Mouse (Mus musculus): ENCODE measurements at regions not wholly inside any gene's neighbourhood (a gene's known extent, or its start where the extent isn't known, plus 50 kb on each side); places are given as distances from the start of the nearest gene placed in this dataset.

- DNase-seq (ENCODE audit: extremely low read depth, insufficient read length, low spot score): no peak
These were observed 232.5 kb downstream of the Foxa2 start for GRCm38 (mm10) chr2:147814231-147814630.

DNA sequence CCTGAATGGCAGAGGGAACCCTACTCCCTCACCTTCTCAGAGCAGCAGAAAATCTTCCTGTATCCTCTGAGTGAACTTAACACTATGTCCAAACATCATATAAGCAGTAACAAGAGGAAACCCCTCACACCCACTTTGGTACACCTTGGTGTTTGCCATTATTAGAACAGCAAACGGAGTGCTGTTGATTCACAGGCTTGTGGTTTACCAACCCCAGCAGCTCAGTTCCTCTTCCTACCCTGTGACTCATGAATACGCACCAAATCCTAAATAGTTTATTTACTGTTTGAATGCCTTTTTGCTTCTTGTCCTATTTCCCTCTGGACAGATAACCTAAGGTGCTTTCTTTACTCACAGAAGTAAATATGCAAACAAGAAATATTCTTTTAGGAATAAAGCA is 233.3 kb downstream of the Foxa2 start:
- DNase-seq (ENCODE audit: extremely low read depth, insufficient read length, low spot score): peak; percentile 6

GRCm38 (mm10) chr2:147808036-147808675 is 238.6 kb downstream of the Foxa2 start:
- DNase-seq (ENCODE audit: extremely low read depth, insufficient read length, low spot score): no peak

- DNase-seq (ENCODE audit: extremely low read depth, insufficient read length, low spot score): no peak
These were observed 243.7 kb downstream of the Foxa2 start for GRCm38 (mm10) chr2:147803102-147803501.

DNA sequence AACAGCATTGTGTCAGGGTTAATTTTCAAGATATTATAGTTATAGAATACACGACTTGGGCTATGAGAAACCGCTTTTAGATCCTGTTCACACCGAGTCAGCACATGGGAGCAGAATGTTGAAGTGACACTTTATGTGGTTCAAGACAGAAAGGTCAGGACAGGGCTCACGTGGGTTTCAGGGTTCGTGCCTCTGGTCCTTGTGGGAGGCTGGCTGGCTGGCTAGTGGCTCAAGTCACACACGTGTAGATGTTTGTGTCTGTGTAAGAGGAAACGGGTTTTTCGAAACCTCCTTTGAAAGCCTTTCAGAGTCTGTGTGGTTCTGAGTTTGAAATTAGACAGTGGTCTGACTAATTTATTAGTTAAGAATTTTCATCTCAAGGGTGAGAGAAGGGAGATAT is 255.3 kb downstream of the Foxa2 start:
- no peak for DNase-seq (ENCODE audit: extremely low read depth, insufficient read length, low spot score)

GRCm38 (mm10) chr2:147789877-147790276 is 256.9 kb downstream of the Foxa2 start:
- DNase-seq (ENCODE audit: extremely low read depth, insufficient read length, low spot score): no peak

DNA sequence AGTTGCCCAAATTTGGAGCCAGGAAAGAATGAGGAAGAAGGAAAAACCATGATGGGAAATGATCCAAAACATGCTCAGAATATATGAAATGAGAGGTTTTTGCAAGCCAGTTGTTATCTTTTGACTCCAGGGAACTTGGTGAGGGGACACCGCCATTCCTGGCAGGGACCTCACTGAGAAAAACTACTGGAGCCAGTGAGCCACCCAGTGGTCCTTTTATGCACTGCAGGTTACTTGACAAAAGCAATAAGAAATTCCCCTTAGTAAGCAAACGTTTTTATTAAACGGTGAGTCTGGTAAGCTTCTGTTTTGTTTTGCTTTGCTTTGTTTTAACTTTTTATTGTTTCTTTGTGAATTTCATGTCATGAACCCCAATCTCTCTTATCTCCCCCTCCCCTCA is 257.5 kb downstream of the Foxa2 start:
- DNase-seq (ENCODE audit: extremely low read depth, insufficient read length, low spot score): no peak

GRCm38 (mm10) chr2:147788001-147788400 is 258.8 kb downstream of the Foxa2 start:
- DNase-seq (ENCODE audit: extremely low read depth, insufficient read length, low spot score): no peak

- no peak for DNase-seq (ENCODE audit: extremely low read depth, insufficient read length, low spot score)
These were observed 264.3 kb downstream of the Foxa2 start for GRCm38 (mm10) chr2:147782496-147782895.

GRCm38 (mm10) chr2:147776316-147776715 is 270.5 kb downstream of the Foxa2 start:
- no peak for DNase-seq (ENCODE audit: extremely low read depth, insufficient read length, low spot score)

- DNase-seq (ENCODE audit: extremely low read depth, insufficient read length, low spot score): no peak
These were observed 274.2 kb downstream of the Foxa2 start for GRCm38 (mm10) chr2:147772579-147772978.

DNA sequence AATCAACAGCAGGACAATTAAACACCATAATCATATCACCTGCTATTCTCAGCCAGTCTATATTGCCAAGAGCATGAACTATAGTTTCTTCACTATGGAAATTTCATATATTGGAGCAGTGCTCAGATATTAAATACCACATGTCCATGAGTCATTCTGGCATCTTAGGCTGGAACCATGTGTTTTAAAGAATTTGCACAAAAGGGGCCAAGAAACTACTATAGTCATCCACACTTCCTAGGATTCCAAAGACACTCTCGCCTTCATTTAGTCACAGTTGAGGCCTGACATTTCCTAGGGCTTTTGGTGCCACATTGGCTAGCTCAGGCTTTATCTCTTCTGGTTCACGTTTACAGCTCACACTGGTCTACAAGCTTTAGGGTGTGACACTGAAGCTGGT is 293.7 kb downstream of the Foxa2 start:
- no peak for DNase-seq (ENCODE audit: extremely low read depth, insufficient read length, low spot score)

GRCm38 (mm10) chr2:147751831-147752230 is 294.9 kb downstream of the Foxa2 start:
- no peak for DNase-seq (ENCODE audit: extremely low read depth, insufficient read length, low spot score)

DNA sequence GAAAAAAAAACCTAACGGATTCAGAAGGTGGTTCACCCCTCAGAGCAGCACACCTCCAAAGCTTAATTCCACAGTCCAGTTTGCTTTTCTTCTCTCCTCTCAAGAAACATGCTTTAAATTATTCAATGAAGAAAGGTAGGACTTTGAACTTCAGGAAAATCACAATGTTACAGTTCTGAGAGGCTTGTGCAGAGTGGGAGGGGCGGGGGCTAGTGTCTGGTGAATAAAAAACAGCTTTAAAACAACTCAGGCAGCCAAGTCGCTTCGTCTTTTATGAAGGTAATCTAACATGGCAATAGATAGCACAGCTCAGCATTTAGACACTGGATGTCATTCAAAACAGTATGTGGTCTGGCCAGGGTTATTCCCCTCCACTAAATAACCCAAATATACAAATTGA is 298.8 kb downstream of the Foxa2 start:
- no peak for DNase-seq (ENCODE audit: extremely low read depth, insufficient read length, low spot score)

DNA sequence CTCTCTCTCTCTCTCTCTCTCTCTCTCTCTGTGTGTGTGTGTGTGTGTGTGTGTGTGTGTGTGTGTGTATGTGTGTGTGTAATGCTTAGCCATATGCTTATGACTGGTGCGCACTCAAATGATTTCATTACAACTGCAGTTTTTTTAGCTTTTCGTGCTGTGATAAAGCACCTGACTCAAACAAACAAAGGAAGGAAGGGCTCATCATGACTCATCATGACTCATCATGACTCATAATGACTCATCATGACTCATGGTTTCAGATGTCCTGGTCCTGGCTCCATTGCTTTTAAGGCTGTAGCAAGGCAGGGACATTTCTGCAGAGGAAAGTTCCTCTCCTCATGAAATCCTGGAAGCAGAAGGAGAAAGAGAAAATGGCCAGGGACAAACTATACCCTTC is 302.9 kb downstream of the Foxa2 start:
- DNase-seq (ENCODE audit: extremely low read depth, insufficient read length, low spot score): no peak

- peak; percentile 5 for DNase-seq (ENCODE audit: extremely low read depth, insufficient read length, low spot score)
These were observed 308.4 kb downstream of the Foxa2 start for GRCm38 (mm10) chr2:147738307-147738872.

DNA sequence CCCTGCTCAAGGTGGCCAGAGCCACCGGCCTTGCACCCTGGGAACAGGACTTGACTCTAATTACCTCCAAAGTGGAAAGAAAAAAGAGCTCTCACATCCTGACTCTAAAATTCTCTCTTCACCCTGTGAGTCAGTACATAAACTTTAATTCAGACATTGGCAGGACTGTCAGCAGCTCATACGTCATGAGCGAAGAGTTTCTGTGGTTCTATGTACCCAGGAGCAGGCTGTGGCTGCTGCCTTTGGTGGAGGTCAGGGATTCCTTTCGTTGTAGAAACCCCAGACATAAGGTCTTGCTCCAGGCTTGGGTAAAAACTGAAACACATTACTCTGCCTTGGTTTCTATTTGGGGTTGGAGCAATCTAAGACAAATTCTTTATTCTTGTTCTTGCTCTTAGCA is 319.4 kb downstream of the Foxa2 start:
- DNase-seq (ENCODE audit: extremely low read depth, insufficient read length, low spot score): no peak

- peak; percentile 33 for DNase-seq (ENCODE audit: extremely low read depth, insufficient read length, low spot score)
These were observed 327.8 kb downstream of the Foxa2 start for GRCm38 (mm10) chr2:147718936-147719335.

DNA sequence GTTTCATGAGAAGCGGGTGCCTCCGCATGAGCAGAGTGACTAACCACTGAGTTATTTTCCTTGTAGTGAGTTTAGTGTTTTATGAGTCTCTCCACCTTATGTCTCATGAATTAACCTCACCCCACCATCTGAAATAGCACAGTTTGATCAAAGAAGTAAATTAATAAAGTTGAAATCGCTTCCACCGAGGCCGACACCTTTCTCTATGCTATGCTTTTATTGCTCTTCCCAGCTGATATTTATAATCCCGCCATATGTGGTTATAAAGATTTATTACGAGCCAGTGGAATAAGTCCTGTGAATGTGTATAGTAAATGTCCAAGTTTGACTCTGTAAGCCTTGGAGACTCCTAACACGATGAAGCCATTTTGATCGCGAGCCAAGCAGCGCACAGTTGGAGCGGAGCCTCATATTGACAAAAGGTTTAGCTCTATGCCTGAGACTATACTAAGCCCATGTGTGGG is 329.3 kb downstream of the Foxa2 start:
- no peak for DNase-seq (ENCODE audit: extremely low read depth, insufficient read length, low spot score)

- DNase-seq (ENCODE audit: extremely low read depth, insufficient read length, low spot score): no peak
These were observed 331.0 kb downstream of the Foxa2 start for GRCm38 (mm10) chr2:147715791-147716190.

DNA sequence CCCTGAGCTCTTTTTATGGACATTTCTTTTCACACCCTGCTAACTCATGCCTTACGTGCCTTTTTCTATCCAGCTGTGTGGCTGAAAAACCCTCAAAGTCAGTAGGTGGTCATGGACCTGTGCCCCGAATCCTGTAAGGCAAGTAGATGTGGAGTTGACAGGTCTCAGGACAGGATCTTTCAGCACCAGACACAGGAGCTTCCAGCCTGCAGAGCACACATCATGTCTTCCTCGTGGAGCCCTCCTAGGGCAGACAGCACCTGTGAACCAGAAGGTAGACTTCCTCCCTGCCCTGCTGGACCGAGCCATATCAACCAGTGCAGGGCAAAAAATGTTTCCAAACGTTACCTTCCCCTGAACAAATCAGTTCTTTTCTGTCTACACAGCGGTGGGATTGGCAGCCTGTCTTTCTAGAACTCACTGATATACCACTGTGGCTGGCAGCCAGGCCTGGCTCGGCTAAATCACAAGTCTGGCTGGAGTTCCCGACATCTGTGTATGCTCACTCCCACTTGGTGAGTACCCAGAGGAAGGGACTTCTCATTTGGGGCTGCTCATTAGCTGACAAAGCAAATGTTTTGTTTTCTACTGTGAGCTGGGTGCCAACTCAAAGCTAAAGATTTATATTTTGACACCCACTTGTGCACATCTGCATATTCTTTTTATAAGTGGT is 336.0 kb downstream of the Foxa2 start:
- DNase-seq (ENCODE audit: extremely low read depth, insufficient read length, low spot score): no peak

GRCm38 (mm10) chr2:147709799-147710198 is 337.0 kb downstream of the Foxa2 start:
- DNase-seq (ENCODE audit: extremely low read depth, insufficient read length, low spot score): no peak

All from 3134 (cell line).